Mouse (Mus musculus) heart, embryonic 13.5 days (tissue): ENCODE results near the gene Frrs1. TPM values are rescaled to one million over a fixed set of nuclear protein-coding genes. Genes with fewer than 3 reads are reported as not detected.

Experiments used
- ATAC-seq: fragments of 200-750 bp; cut with Nextera tagmentation; 2 replicates; pipeline ENCODE4 v1.8.0; 2017; ENCODE audit warnings: moderate TSS enrichment; ENCODE audit not compliant: insufficient number of reproducible peaks, low FRiP score, low TSS enrichment; ENCODE audit errors: extremely low read depth
- H3K27ac ChIP-seq: fragments of 300-500 bp; sonication (generic); replicated peaks from 2 replicates; pipeline ENCODE4 v1.5.1; 2015; ENCODE audit warnings: moderate library complexity, mild to moderate bottlenecking, inconsistent platforms
- H3K27me3 ChIP-seq: fragments of 300-500 bp; sonication (generic); replicated peaks from 2 replicates; pipeline ENCODE4 v1.6.1; 2015; ENCODE audit warnings: mild to moderate bottlenecking, inconsistent platforms
- H3K36me3 ChIP-seq: fragments of 300-500 bp; sonication (generic); 2 replicates; pipeline ENCODE4 v1.6.1; 2015; ENCODE audit warnings: mild to moderate bottlenecking, inconsistent platforms
- H3K4me1 ChIP-seq: fragments of 300-500 bp; sonication (generic); 2 replicates; pipeline ENCODE4 v1.6.1; 2015; ENCODE audit warnings: inconsistent platforms
- H3K4me2 ChIP-seq: fragments of 300-500 bp; sonication (generic); 2 replicates; pipeline ENCODE4 v1.6.1; 2015; ENCODE audit warnings: inconsistent platforms, mild to moderate bottlenecking, moderate library complexity
- H3K4me3 ChIP-seq: fragments of 300-500 bp; sonication (generic); 2 replicates; pipeline ENCODE4 v1.5.1; 2015; ENCODE audit warnings: moderate library complexity, mild to moderate bottlenecking, inconsistent platforms
- H3K9ac ChIP-seq: fragments of 300-500 bp; sonication (generic); 2 replicates; pipeline ENCODE4 v1.6.1; 2015; ENCODE audit warnings: inconsistent platforms, mild to moderate bottlenecking, moderate library complexity
- H3K9me3 ChIP-seq: fragments of 300-500 bp; sonication (generic); 2 replicates; pipeline ENCODE4 v1.6.1; 2016; ENCODE audit warnings: inconsistent platforms
- WGBS: fragments of 180-500 bp; shearing (Covaris S2); methylation state at CpG from one replicate; pipeline ENCODE4 v1.1.7; 2015; ENCODE audit warnings: mixed read lengths; 5-methylcytosine and 5-hydroxymethylcytosine counted together
- polyA plus RNA-seq: library from polyadenylated mRNA; unstranded; fragments of >200 nt; fragmentation: Nextera tagmentation; extraction: Ambion mirVana; gene quantifications from 2 replicates; pipeline ENCODE4 v1.2.1, GENCODE M21; 2015

Frrs1 gene
- polyA plus RNA-seq, 1 experiment from 2014 or later, result 18.1 TPM

DNA sequence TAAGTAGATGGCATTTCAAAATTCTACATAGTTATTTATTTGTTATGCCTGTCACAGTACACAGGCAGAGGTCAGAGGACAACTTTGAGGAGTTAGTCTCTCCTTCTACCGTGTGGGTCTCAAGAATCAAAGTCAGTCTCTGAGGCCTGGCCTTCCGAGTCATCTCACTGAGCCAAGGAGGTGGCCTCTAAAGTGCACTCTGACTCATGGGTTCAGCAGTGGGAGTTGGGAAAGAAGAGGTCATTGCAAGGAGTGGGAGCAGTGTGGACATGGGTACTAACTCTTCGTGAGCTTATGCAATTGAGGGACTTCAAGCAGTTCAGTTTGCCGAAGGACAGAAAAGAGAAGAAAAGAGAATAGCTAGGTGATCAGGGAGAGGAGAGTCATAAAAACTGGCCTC is 10.3 kb upstream of the Frrs1 start:
- Histone ChIP-seq H3K27me3 (no peaks in the 10 kb centered on the region; the same call in 1 of the 2 replicates), H3K9ac (no peak overlapping the region), H3K36me3 (no peaks in the 10 kb centered on the region), H3K4me2 (no peak overlapping the region), H3K4me3 (no peak overlapping the region), H3K4me1 (no peaks in the 10 kb centered on the region), H3K27ac (no peak overlapping the region), H3K9me3 (no peaks in the 10 kb centered on the region)
- 63% methylated on average over 4 of the region's 4 CpGs for WGBS
- ATAC-seq, result no peak

- H3K36me3 ChIP-seq, result no peaks in the 10 kb centered on the region
- WGBS, result 83% methylated on average over 1 of the region's 1 CpGs
Observed at GRCm38 (mm10) chr3:116850376-116850775, 8.9 kb upstream of the Frrs1 start.

DNA sequence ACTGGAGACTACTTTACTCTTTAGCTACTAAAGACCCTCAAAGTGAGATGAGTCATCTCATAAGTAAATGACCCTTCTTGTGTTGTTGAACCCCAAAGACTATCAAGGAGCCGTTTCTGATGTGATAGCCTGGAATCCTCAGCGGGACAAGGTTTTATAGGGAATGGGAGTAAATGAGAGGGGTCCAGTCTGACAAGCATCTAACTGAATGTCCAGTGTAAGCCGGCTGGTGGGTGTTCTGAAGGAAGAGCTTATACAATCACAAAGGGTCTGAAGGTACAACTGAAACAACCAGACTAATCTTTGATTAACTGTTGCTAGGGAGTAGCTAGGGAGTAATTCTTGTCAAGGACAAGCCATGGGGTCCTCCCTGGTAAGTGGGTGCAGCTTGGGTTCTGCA is 6.8 kb upstream of the Frrs1 start:
- no peaks in the 10 kb centered on the region for H3K36me3 ChIP-seq
- H3K4me1 ChIP-seq, result no peaks in the 10 kb centered on the region
- WGBS, result 79% methylated on average over 3 of the region's 3 CpGs
- ATAC-seq, result no peak
- no peaks in the 10 kb centered on the region; the same call in 1 of the 2 replicates for H3K27me3 ChIP-seq
- H3K9ac ChIP-seq, result no peak overlapping the region
- no peaks in the 10 kb centered on the region for H3K9me3 ChIP-seq
- H3K27ac ChIP-seq, result no peak overlapping the region
- H3K4me3 ChIP-seq, result no peak overlapping the region
- no peak overlapping the region for H3K4me2 ChIP-seq

More at GRCm38 (mm10) chr3:116850376-116850775, 8.9 kb upstream of the Frrs1 start:
- H3K4me1 ChIP-seq, result no peaks in the 10 kb centered on the region
- H3K27me3 ChIP-seq, result no peaks in the 10 kb centered on the region; the same call in 1 of the 2 replicates
- no peak for ATAC-seq
- no peak overlapping the region for H3K9ac ChIP-seq
- no peaks in the 10 kb centered on the region for H3K9me3 ChIP-seq
- no peak overlapping the region for H3K27ac ChIP-seq
- H3K4me2 ChIP-seq, result no peak overlapping the region
- no peak overlapping the region for H3K4me3 ChIP-seq

GRCm38 (mm10) chr3:116857611-116858010 is 1.7 kb upstream of the Frrs1 start:
- Histone ChIP-seq H3K36me3 (no peaks in the 10 kb centered on the region), H3K4me2 (no peak overlapping the region), H3K9ac (no peak overlapping the region), H3K27me3 (no peaks in the 10 kb centered on the region), H3K4me1 (no peaks in the 10 kb centered on the region), H3K27ac (no peak overlapping the region), H3K9me3 (no peaks in the 10 kb centered on the region), H3K4me3 (no peak overlapping the region)
- whole genome bisulfite sequencing, result 73% methylated on average over 6 of the region's 6 CpGs
- no peak for ATAC-seq

GRCm38 (mm10) chr3:116859752-116860151 is 488 bp downstream of the Frrs1 start:
- WGBS, result 64% methylated on average over 5 of the region's 5 CpGs
- no peaks in the 10 kb centered on the region for H3K27me3 ChIP-seq
- peak overlapping the region; percentile 91 for H3K4me2 ChIP-seq
- H3K9me3 ChIP-seq, result no peaks in the 10 kb centered on the region
- no peaks in the 10 kb centered on the region for H3K36me3 ChIP-seq
- H3K27ac ChIP-seq, result no peak overlapping the region; the same call in 1 of the 2 replicates
- ATAC-seq, result no peak
- H3K4me3 ChIP-seq, result peak overlapping the region; percentile 7; the same call in 1 of the 2 replicates
- peaks cover 10% of the 10 kb centered on the region; the same call in 1 of the 2 replicates for H3K4me1 ChIP-seq
- H3K9ac ChIP-seq, result no peak overlapping the region

GRCm38 (mm10) chr3:116860333-116861222 is 1.3 kb downstream of the Frrs1 start:
- peak overlapping the region; percentile 81 for H3K4me3 ChIP-seq
- peak overlapping the region; percentile 82; the same call in 1 of the 2 replicates for H3K27ac ChIP-seq
- H3K27me3 ChIP-seq, result no peaks in the 10 kb centered on the region
- peaks cover 18% of the 10 kb centered on the region for H3K4me1 ChIP-seq
- no peaks in the 10 kb centered on the region for H3K36me3 ChIP-seq
- 46% methylated on average over 19 of the region's 19 CpGs for WGBS
- H3K4me2 ChIP-seq, result peak overlapping the region; percentile 91
- no peak for ATAC-seq
- no peaks in the 10 kb centered on the region for H3K9me3 ChIP-seq
- H3K9ac ChIP-seq, result peak overlapping the region; percentile 86

GRCm38 (mm10) chr3:116861223-116861539 is 1.9 kb downstream of the Frrs1 start:
- peak overlapping the region; percentile 86 for H3K9ac ChIP-seq
- peak overlapping the region; percentile 82 for H3K27ac ChIP-seq
- no peaks in the 10 kb centered on the region for H3K9me3 ChIP-seq
- no peaks in the 10 kb centered on the region for H3K27me3 ChIP-seq
- 0 out of 2 replicates have a peak, but pooled peaks have one; percentile 11 for ATAC-seq
- peaks cover 18% of the 10 kb centered on the region for H3K4me1 ChIP-seq
- WGBS, result 7% methylated on average over 4 of the region's 4 CpGs
- no peaks in the 10 kb centered on the region for H3K36me3 ChIP-seq
- peak overlapping the region; percentile 81 for H3K4me3 ChIP-seq
- peak overlapping the region; percentile 91 for H3K4me2 ChIP-seq

- Histone ChIP-seq H3K9me3 (no peaks in the 10 kb centered on the region), H3K27me3 (no peaks in the 10 kb centered on the region), H3K36me3 (peaks cover 1% of the 10 kb centered on the region; the same call in 1 of the 2 replicates), H3K4me1 (peaks cover 18% of the 10 kb centered on the region), H3K9ac (peak overlapping the region; percentile 86), H3K27ac (peak overlapping the region; percentile 82), H3K4me3 (peak overlapping the region; percentile 81), H3K4me2 (peak overlapping the region; percentile 91)
- ATAC-seq, result peak; percentile 76
- 2% methylated on average over 25 of the region's 25 CpGs for WGBS
Observed at GRCm38 (mm10) chr3:116861540-116862067, 2.3 kb downstream of the Frrs1 start.

DNA sequence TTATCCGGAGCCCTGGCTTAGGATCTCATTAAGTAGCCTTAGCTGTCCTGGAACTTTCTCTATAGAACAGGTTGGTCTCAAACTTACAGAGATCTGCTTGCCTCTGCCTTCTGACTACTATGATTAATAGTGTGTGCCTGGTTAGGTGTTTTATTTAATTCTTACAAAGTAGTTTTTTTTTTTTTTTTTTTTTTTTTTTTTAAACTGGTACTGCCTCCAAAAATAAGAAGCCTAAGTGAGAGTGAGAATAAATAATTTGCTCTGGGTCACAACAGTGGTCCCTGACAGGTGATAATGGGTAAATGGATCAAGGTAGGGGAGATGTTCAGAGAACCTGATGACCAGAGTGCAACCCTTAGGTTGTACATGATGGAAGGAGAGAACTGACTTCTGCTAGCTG is 3.4 kb downstream of the Frrs1 start:
- H3K9ac ChIP-seq, result no peak overlapping the region
- H3K9me3 ChIP-seq, result no peaks in the 10 kb centered on the region
- H3K27me3 ChIP-seq, result no peaks in the 10 kb centered on the region
- no peak for ATAC-seq
- H3K4me2 ChIP-seq, result peak overlapping the region; percentile 91
- no peak overlapping the region for H3K27ac ChIP-seq
- peak overlapping the region; percentile 16 for H3K4me3 ChIP-seq
- peaks cover 6% of the 10 kb centered on the region; the same call in 1 of the 2 replicates for H3K36me3 ChIP-seq
- 41% methylated on average over 1 of the region's 1 CpGs for WGBS
- peaks cover 18% of the 10 kb centered on the region for H3K4me1 ChIP-seq

DNA sequence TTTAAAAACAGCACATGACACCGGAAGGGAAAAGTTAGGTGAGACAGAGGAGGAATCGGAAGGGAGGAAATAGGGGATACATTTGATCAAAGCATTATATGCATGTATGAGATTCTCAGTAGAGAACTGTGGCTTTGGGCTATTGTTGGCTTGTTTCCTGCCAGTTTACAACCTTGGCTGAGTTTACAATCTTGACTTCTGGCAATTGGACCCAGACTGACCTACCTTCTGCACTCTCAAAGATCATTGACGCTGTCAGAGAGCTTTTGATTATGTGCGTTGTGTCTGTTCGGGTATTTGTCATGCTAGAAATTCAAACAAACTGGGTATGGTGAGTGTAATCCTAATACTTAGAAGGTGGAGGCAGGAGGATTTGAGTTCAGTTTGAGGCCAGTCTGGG is 5.2 kb downstream of the Frrs1 start:
- H3K27ac ChIP-seq, result 0 out of 2 replicates have a peak overlapping the region, but pooled peaks have one; percentile 37
- H3K9me3 ChIP-seq, result no peaks in the 10 kb centered on the region
- no peaks in the 10 kb centered on the region for H3K27me3 ChIP-seq
- WGBS, result 66% methylated on average over 5 of the region's 5 CpGs
- peak overlapping the region; percentile 36; the same call in 1 of the 2 replicates for H3K4me2 ChIP-seq
- H3K4me1 ChIP-seq, result peaks cover 18% of the 10 kb centered on the region
- H3K4me3 ChIP-seq, result no peak overlapping the region
- H3K9ac ChIP-seq, result no peak overlapping the region
- H3K36me3 ChIP-seq, result peaks cover 6% of the 10 kb centered on the region; the same call in 1 of the 2 replicates
- no peak for ATAC-seq

DNA sequence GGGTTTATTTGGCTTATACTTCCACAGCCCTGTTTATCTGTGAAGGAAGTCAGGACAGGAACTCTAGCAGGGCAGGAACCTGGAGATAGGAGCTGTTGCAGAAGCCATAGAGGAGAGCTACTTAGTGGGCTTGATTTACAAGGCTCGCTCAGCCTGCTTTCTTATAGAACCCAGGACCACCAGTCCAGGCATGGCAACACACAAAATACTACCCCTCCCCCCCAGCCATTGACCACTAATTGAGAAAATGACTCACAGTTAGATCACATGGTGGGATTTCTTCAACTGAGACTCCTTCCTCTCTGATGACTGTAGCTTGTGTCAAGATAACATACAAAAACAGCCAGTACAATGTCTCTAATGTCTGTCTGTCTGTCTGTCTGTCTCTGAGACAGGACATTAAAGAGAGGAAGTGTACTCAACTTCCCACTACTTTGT is 6.0 kb downstream of the Frrs1 start:
- Histone ChIP-seq H3K27me3 (no peaks in the 10 kb centered on the region), H3K9ac (no peak overlapping the region), H3K4me1 (peaks cover 18% of the 10 kb centered on the region), H3K4me3 (no peak overlapping the region), H3K4me2 (peak overlapping the region; percentile 30), H3K9me3 (no peaks in the 10 kb centered on the region), H3K27ac (peak overlapping the region; percentile 51), H3K36me3 (peaks cover 6% of the 10 kb centered on the region; the same call in 1 of the 2 replicates)
- peak; percentile 21; the same call in 1 of the 2 replicates for ATAC-seq
- 32% methylated on average over 1 of the region's 1 CpGs for WGBS
